Mouse (Mus musculus) embryonic facial prominence, embryonic 14.5 days (tissue): ENCODE data around the gene Muc13. TPM values are rescaled to one million over a fixed set of nuclear protein-coding genes. Genes with fewer than 3 reads are reported as not detected.

Source experiments
- ATAC-seq: fragments of 200-750 bp; cut with Nextera tagmentation; 2 replicates; pipeline ENCODE4 v1.8.0; 2017; ENCODE audit warnings: low read depth, moderate number of reproducible peaks, moderate TSS enrichment
- DNase-seq: peaks from one replicate; pipeline ENCODE4 v3.0.0-alpha.2; 2015; ENCODE audit warnings: low spot score
- H3K27ac ChIP-seq: fragments of 300-500 bp; sonication (generic); replicated peaks from 2 replicates; pipeline ENCODE4 v1.5.1; 2014; ENCODE audit warnings: low read depth, mild to moderate bottlenecking, low read length, moderate library complexity
- H3K27me3 ChIP-seq: fragments of 300-500 bp; sonication (generic); replicated peaks from 2 replicates; pipeline ENCODE4 v1.6.1; 2014; ENCODE audit warnings: low read length; ENCODE audit not compliant: control insufficient read depth, insufficient read depth
- H3K36me3 ChIP-seq: fragments of 300-500 bp; sonication (generic); 2 replicates; pipeline ENCODE4 v1.6.1; 2014; ENCODE audit warnings: low read length, mixed read lengths; ENCODE audit not compliant: control insufficient read depth, insufficient read depth
- H3K4me1 ChIP-seq: fragments of 300-500 bp; sonication (generic); 2 replicates; pipeline ENCODE4 v1.6.1; 2014; ENCODE audit warnings: antibody characterized with exemption, low read length; ENCODE audit not compliant: control insufficient read depth, insufficient read depth
- H3K4me2 ChIP-seq: fragments of 300-500 bp; sonication (generic); 2 replicates; pipeline ENCODE4 v1.6.1; 2014; ENCODE audit warnings: low read depth, mild to moderate bottlenecking, low read length, moderate library complexity, mixed read lengths
- H3K4me3 ChIP-seq: fragments of 300-500 bp; sonication (generic); 2 replicates; pipeline ENCODE4 v1.5.1; 2014; ENCODE audit warnings: low read depth, mild to moderate bottlenecking, low read length
- H3K9ac ChIP-seq: fragments of 300-500 bp; sonication (generic); 2 replicates; pipeline ENCODE4 v1.6.1; 2014; ENCODE audit warnings: low read depth, mild to moderate bottlenecking, low read length, moderate library complexity, mixed read lengths
- H3K9me3 ChIP-seq: fragments of 300-500 bp; sonication (generic); 2 replicates; pipeline ENCODE4 v1.6.1; 2016; ENCODE audit warnings: low read length; ENCODE audit not compliant: control insufficient read depth
- WGBS: fragments of 180-500 bp; shearing (Covaris S2); extraction: QIAGEN DNeasy Blood & Tissue Kit; methylation state at CpG from one replicate; pipeline ENCODE4 v1.1.7; 2014; 5-methylcytosine and 5-hydroxymethylcytosine counted together
- polyA plus RNA-seq: library from polyadenylated mRNA; unstranded; fragments of >200 nt; fragmentation: Nextera tagmentation; extraction: Ambion mirVana; gene quantifications from 2 replicates; pipeline ENCODE4 v1.2.1, GENCODE M21; 2014

The Muc13 gene
- polyA plus RNA-seq, 1 experiment from 2014 or later, result not detected

- no peaks in the 10 kb centered on the region for H3K4me1 ChIP-seq
- H3K9ac ChIP-seq, result no peak overlapping the region
- H3K9me3 ChIP-seq, result no peaks in the 10 kb centered on the region
- no peak overlapping the region for H3K27ac ChIP-seq
- DNase-seq (no peak), ATAC-seq (no peak)
- H3K36me3 ChIP-seq, result no peaks in the 10 kb centered on the region
- H3K4me2 ChIP-seq, result no peak overlapping the region
- 67% methylated on average over 4 of the region's 4 CpGs for WGBS
- no peak overlapping the region for H3K4me3 ChIP-seq
- no peaks in the 10 kb centered on the region for H3K27me3 ChIP-seq
Measured at GRCm38 (mm10) chr16:33795106-33795505, 1.3 kb downstream of the Muc13 start.

- no peak overlapping the region for H3K9ac ChIP-seq
- no peak overlapping the region for H3K4me3 ChIP-seq
- H3K4me1 ChIP-seq, result no peaks in the 10 kb centered on the region
- 80% methylated on average over 6 of the region's 6 CpGs for WGBS
- no peaks in the 10 kb centered on the region for H3K9me3 ChIP-seq
- H3K36me3 ChIP-seq, result no peaks in the 10 kb centered on the region
- ATAC-seq (no peak), DNase-seq (peak; percentile 57)
- H3K27me3 ChIP-seq, result no peaks in the 10 kb centered on the region
- no peak overlapping the region for H3K4me2 ChIP-seq
- H3K27ac ChIP-seq, result no peak overlapping the region
Measured at GRCm38 (mm10) chr16:33795887-33796286, 2.0 kb downstream of the Muc13 start.

- no peak for DNase-seq
- Histone ChIP-seq H3K27me3 (no peaks in the 10 kb centered on the region), H3K4me2 (no peak overlapping the region), H3K4me1 (no peaks in the 10 kb centered on the region), H3K9ac (no peak overlapping the region), H3K4me3 (no peak overlapping the region), H3K36me3 (no peaks in the 10 kb centered on the region), H3K9me3 (no peaks in the 10 kb centered on the region), H3K27ac (no peak overlapping the region)
- ATAC-seq, result no peak
- 86% methylated on average over 3 of the region's 3 CpGs for WGBS
Measured at GRCm38 (mm10) chr16:33796756-33797155, 2.9 kb downstream of the Muc13 start.

GRCm38 (mm10) chr16:33797860-33798259, 4.0 kb downstream of the Muc13 start:
- WGBS, result 48% methylated on average over 5 of the region's 5 CpGs
- H3K27ac ChIP-seq, result no peak overlapping the region
- no peaks in the 10 kb centered on the region for H3K4me1 ChIP-seq
- no peaks in the 10 kb centered on the region for H3K27me3 ChIP-seq
- no peak overlapping the region for H3K9ac ChIP-seq
- no peaks in the 10 kb centered on the region for H3K9me3 ChIP-seq
- no peaks in the 10 kb centered on the region for H3K36me3 ChIP-seq
- H3K4me2 ChIP-seq, result no peak overlapping the region
- no peak overlapping the region for H3K4me3 ChIP-seq
- peak; percentile 54 for DNase-seq
- ATAC-seq, result no peak

GRCm38 (mm10) chr16:33810002-33810401, 16.2 kb downstream of the Muc13 start:
- no peaks in the 10 kb centered on the region for H3K9me3 ChIP-seq
- H3K27me3 ChIP-seq, result no peaks in the 10 kb centered on the region
- WGBS, result 69% methylated on average over 3 of the region's 3 CpGs
- no peak overlapping the region for H3K4me2 ChIP-seq
- ATAC-seq (no peak), DNase-seq (no peak)
- no peak overlapping the region for H3K27ac ChIP-seq
- H3K9ac ChIP-seq, result no peak overlapping the region
- H3K4me3 ChIP-seq, result no peak overlapping the region
- H3K4me1 ChIP-seq, result no peaks in the 10 kb centered on the region
- H3K36me3 ChIP-seq, result no peaks in the 10 kb centered on the region

GRCm38 (mm10) chr16:33818413-33819165, 24.8 kb downstream of the Muc13 start:
- ATAC-seq (no peak), DNase-seq (no peak)
- 81% methylated on average over 7 of the region's 7 CpGs for WGBS
- Histone ChIP-seq H3K4me3 (no peak overlapping the region), H3K27me3 (no peaks in the 10 kb centered on the region; the same call in 1 of the 2 replicates), H3K9me3 (no peaks in the 10 kb centered on the region), H3K36me3 (no peaks in the 10 kb centered on the region), H3K4me2 (no peak overlapping the region), H3K9ac (no peak overlapping the region), H3K4me1 (no peaks in the 10 kb centered on the region), H3K27ac (no peak overlapping the region)

- Histone ChIP-seq H3K4me1 (no peaks in the 10 kb centered on the region), H3K9me3 (no peaks in the 10 kb centered on the region), H3K9ac (no peak overlapping the region), H3K36me3 (no peaks in the 10 kb centered on the region), H3K4me2 (no peak overlapping the region), H3K27me3 (no peaks in the 10 kb centered on the region; the same call in 1 of the 2 replicates), H3K27ac (no peak overlapping the region), H3K4me3 (no peak overlapping the region)
- ATAC-seq, result peak; percentile 80
- WGBS, result 20% methylated on average over 17 of the region's 17 CpGs
- DNase-seq, result peak; percentile 91
Measured at GRCm38 (mm10) chr16:33820269-33821178, 26.7 kb downstream of the Muc13 start.

- Histone ChIP-seq H3K9me3 (no peaks in the 10 kb centered on the region), H3K27ac (no peak overlapping the region), H3K36me3 (no peaks in the 10 kb centered on the region), H3K4me3 (no peak overlapping the region), H3K27me3 (no peaks in the 10 kb centered on the region; the same call in 1 of the 2 replicates), H3K4me1 (peaks cover 7% of the 10 kb centered on the region), H3K4me2 (no peak overlapping the region), H3K9ac (no peak overlapping the region)
- ATAC-seq, result no peak
- 78% methylated on average over 6 of the region's 6 CpGs for WGBS
- DNase-seq, result no peak
Measured at GRCm38 (mm10) chr16:33824603-33825002, 30.8 kb downstream of the Muc13 start.
